Comparison of ENCODE assay signal across 11 mouse cellular contexts in genomic region chr3:94372038-94372437, GRCm38 (mm10). TPM values are rescaled to one million over a fixed set of nuclear protein-coding genes. Genes with fewer than 3 reads are reported as not detected.
DNase-seq lines count a peak whose midpoint lies in the region; ATAC-seq and TF ChIP-seq lines count a peak whose summit lies in the region.
"Had no signal": no experiment of that assay in that cellular context is flagged by ENCODE, and none has a peak within 500 bp of the region (broad histone marks: within the 10 kb centered on the region; RNA-seq: fewer than 3 reads in every experiment).

No protein-coding gene starts in this region.

- WGBS in heart, embryonic 11.5 days (ENCODE audit: insufficient replicate concordance) = 3% methylated on average over 3 of the region's 3 CpGs
- 6% methylated on average over 3 of the region's 3 CpGs for WGBS in lung, postnatal 0 days
- 0% methylated on average over 2 of the region's 3 CpGs for WGBS in limb, embryonic 14.5 days
- 5% methylated on average over 3 of the region's 3 CpGs for WGBS in stomach, postnatal 0 days

- H3K4me2 ChIP-seq in heart, embryonic 11.5 days = peak overlapping the region; percentile 56
- peak overlapping the region; percentile 46 for H3K4me2 ChIP-seq in lung, postnatal 0 days (replicated peaks; ENCODE audit: low read depth, low read length)
- H3K4me2 ChIP-seq in limb, embryonic 14.5 days (replicated peaks; ENCODE audit: low read depth, low read length, severe bottlenecking) = peak overlapping the region; percentile 21
- H3K4me2 ChIP-seq in stomach, postnatal 0 days (replicated peaks; ENCODE audit: low read depth) = peak overlapping the region; percentile 29; the same call in 1 of the 2 replicates

- no peak for TF ChIP-seq EP300 in lung, postnatal 0 days (IDR thresholded peaks at IDR 0.05)
- no peak for TF ChIP-seq EP300 in stomach, postnatal 0 days (optimal IDR thresholded peaks at IDR 0.05)

- intact Hi-C loops in heart, postnatal 36 days (cut with DNase I) = no loop called here

- H3K9ac ChIP-seq in heart, embryonic 11.5 days (ENCODE audit: low read depth, low read length) = 0 out of 2 replicates have a peak overlapping the region, but pooled peaks have one; percentile 49
- H3K9ac ChIP-seq in lung, postnatal 0 days (replicated peaks; ENCODE audit: low read depth) = no peak overlapping the region
- H3K9ac ChIP-seq in limb, embryonic 14.5 days (ENCODE audit: low read depth, low read length, severe bottlenecking) = no peak overlapping the region
- peak overlapping the region; percentile 18 for H3K9ac ChIP-seq in stomach, postnatal 0 days (ENCODE audit: low read length)

- peak overlapping the region; percentile 11; the same call in 1 of the 2 replicates for H3K4me3 ChIP-seq in heart, embryonic 11.5 days (ENCODE audit: low read depth, low read length)
- 0 out of 2 replicates have a peak overlapping the region, but pooled peaks have one; percentile 10 for H3K4me3 ChIP-seq in lung, postnatal 0 days (ENCODE audit: low read depth, low read length)
- H3K4me3 ChIP-seq in limb, embryonic 14.5 days (replicated peaks; ENCODE audit: low read length) = no peak overlapping the region
- no peak overlapping the region; the same call in 1 of the 2 replicates for H3K4me3 ChIP-seq in stomach, postnatal 0 days (ENCODE audit: low read depth, low read length)
- H3K4me3 ChIP-seq: erythroblast, embryonic 14.5 days had no signal

- DNase-seq in heart, postnatal 36 days = no peak
- no peak for DNase-seq in lung, postnatal 0 days (ENCODE audit: low spot score)
- no peak for DNase-seq in lung, postnatal 25 days (ENCODE audit: low spot score)
- DNase-seq in limb, embryonic 14.5 days (ENCODE audit: low spot score) = no peak
- no peak for DNase-seq in stomach, postnatal 0 days (ENCODE audit: low spot score)
- DNase-seq in thymus, postnatal 14 days = no peak
- no peak for DNase-seq in left cerebral cortex, adult 8-10 months (ENCODE audit: low spot score in 2 of 2)

- no peak for ATAC-seq in heart, embryonic 11.5 days (replicated peaks; ENCODE audit: insufficient number of reproducible peaks, low FRiP score, low TSS enrichment)
- no peak for ATAC-seq in lung, postnatal 0 days
- peak; percentile 17 for ATAC-seq in limb, embryonic 14.5 days (ENCODE audit: low FRiP score, low read depth)
- ATAC-seq in stomach, postnatal 0 days (ENCODE audit: low FRiP score, low TSS enrichment) = no peak

- TF ChIP-seq POLR2A in limb, embryonic 14.5 days (IDR thresholded peaks at IDR 0.05; ENCODE audit: borderline replicate concordance, extremely low read depth, insufficient read depth, insufficient read length) = no peak

- H3K27ac ChIP-seq in heart, embryonic 11.5 days (ENCODE audit: low read depth, low read length) = no peak overlapping the region
- H3K27ac ChIP-seq in lung, postnatal 0 days (ENCODE audit: low read length) = no peak overlapping the region
- H3K27ac ChIP-seq in limb, embryonic 14.5 days (replicated peaks; ENCODE audit: low read depth, low read length) = no peak overlapping the region
- peak overlapping the region; percentile 61; the same call in 1 of the 2 replicates for H3K27ac ChIP-seq in stomach, postnatal 0 days (replicated peaks)

- peaks cover 12% of the 10 kb centered on the region for H3K4me1 ChIP-seq in heart, embryonic 11.5 days (ENCODE audit: control insufficient read depth, insufficient read depth, low read length)
- no peaks in the 10 kb centered on the region for H3K4me1 ChIP-seq in lung, postnatal 0 days (ENCODE audit: insufficient read depth, low read depth, low read length)
- H3K4me1 ChIP-seq in limb, embryonic 14.5 days (ENCODE audit: control insufficient read depth, insufficient read depth, low read length) = peaks cover 29% of the 10 kb centered on the region
- H3K4me1 ChIP-seq in stomach, postnatal 0 days (replicated peaks; ENCODE audit: control insufficient read depth, insufficient read depth) = no peaks in the 10 kb centered on the region

- H3K27me3 ChIP-seq in heart, embryonic 11.5 days (ENCODE audit: control insufficient read depth, insufficient read depth, low read length) = peaks cover 18% of the 10 kb centered on the region
- H3K27me3 ChIP-seq in lung, postnatal 0 days (replicated peaks; ENCODE audit: insufficient read depth, low read length) = no peaks in the 10 kb centered on the region
- no peaks in the 10 kb centered on the region for H3K27me3 ChIP-seq in limb, embryonic 14.5 days (ENCODE audit: control insufficient read depth, insufficient read depth, low read length)
- no peaks in the 10 kb centered on the region for H3K27me3 ChIP-seq in stomach, postnatal 0 days (ENCODE audit: control insufficient read depth, insufficient read depth, low read length)

- H3K36me3 ChIP-seq in heart, embryonic 11.5 days (ENCODE audit: control insufficient read depth, insufficient read depth, low read length) = no peaks in the 10 kb centered on the region
- H3K36me3 ChIP-seq in lung, postnatal 0 days (ENCODE audit: insufficient read depth, low read length) = no peaks in the 10 kb centered on the region
- H3K36me3 ChIP-seq in limb, embryonic 14.5 days (ENCODE audit: control insufficient read depth, insufficient read depth, low read length) = no peaks in the 10 kb centered on the region
- H3K36me3 ChIP-seq in stomach, postnatal 0 days (ENCODE audit: control insufficient read depth, insufficient read depth, low read length) = no peaks in the 10 kb centered on the region

- no peak for TF ChIP-seq CTCF in lung, postnatal 0 days (IDR thresholded peaks at IDR 0.05)
- no peak for TF ChIP-seq CTCF in stomach, postnatal 0 days (IDR thresholded peaks at IDR 0.05; ENCODE audit: low read depth)

- H3K9me3 ChIP-seq in heart, embryonic 11.5 days (replicated peaks; ENCODE audit: control insufficient read depth, low read length) = no peaks in the 10 kb centered on the region
- no peaks in the 10 kb centered on the region for H3K9me3 ChIP-seq in lung, postnatal 0 days (ENCODE audit: low read length)
- no peaks in the 10 kb centered on the region for H3K9me3 ChIP-seq in limb, embryonic 14.5 days (ENCODE audit: control insufficient read depth, low read length)
- H3K9me3 ChIP-seq in stomach, postnatal 0 days (ENCODE audit: control insufficient read depth, low read length) = no peaks in the 10 kb centered on the region

RNA-seq across cellular contexts. Expression of gene Rorc, which starts 0.6 kb away (rescaled TPM):
- polyA plus RNA-seq in heart, embryonic 11.5 days (2014; fragmentation: Nextera tagmentation; extraction: Ambion mirVana) = 0.41 and 0.44 TPM in 2 replicates
- total RNA-seq in heart, postnatal 36 days (2021) = 10 to 100 TPM; 31.9 to 48.1 TPM
- polyA plus RNA-seq in lung, postnatal 0 days (2015; fragmentation: Nextera tagmentation; extraction: Ambion mirVana) = 5.6 and 7.4 TPM in 2 replicates
- polyA plus RNA-seq in limb, embryonic 14.5 days (2012; rRNA removed) = 2.3 and 3.0 TPM in 2 replicates
- polyA plus RNA-seq in limb, embryonic 14.5 days (2014; fragmentation: Nextera tagmentation; extraction: Ambion mirVana) = 2.2 and 2.3 TPM in 2 replicates
- 7.5 and 8.8 TPM in 2 replicates for polyA plus RNA-seq in stomach, postnatal 0 days (2015; fragmentation: Nextera tagmentation; extraction: Ambion mirVana)
- total RNA-seq in left cerebral cortex, adult 8-10 months (2022) = 1 to 10 TPM; 1.3 to 2.6 (median 2.0) TPM
- polyA plus RNA-seq: erythroblast, embryonic 14.5 days; neural tube, embryonic 11.5 days had no signal

RNA-seq across cellular contexts. Expression of gene C2cd4d, which starts 9.8 kb away (rescaled TPM):
- 0.59 and 0.89 TPM in 2 replicates for polyA plus RNA-seq in heart, embryonic 11.5 days (2014; fragmentation: Nextera tagmentation; extraction: Ambion mirVana)
- under 1 TPM in 1 of 2 experiments, not detected in 1; 0.27 TPM for total RNA-seq in heart, postnatal 36 days (2021)
- 0.29 and 0.76 TPM in 2 replicates for polyA plus RNA-seq in lung, postnatal 0 days (2015; fragmentation: Nextera tagmentation; extraction: Ambion mirVana)
- polyA plus RNA-seq in limb, embryonic 14.5 days (2012; rRNA removed) = 1.3 and 2.2 TPM in 2 replicates
- polyA plus RNA-seq in limb, embryonic 14.5 days (2014; fragmentation: Nextera tagmentation; extraction: Ambion mirVana) = 4.4 and 5.0 TPM in 2 replicates
- polyA plus RNA-seq in stomach, postnatal 0 days (2015; fragmentation: Nextera tagmentation; extraction: Ambion mirVana) = 0.82 and 1.5 TPM in 2 replicates
- under 1 TPM in 2 of 4 experiments, not detected in 2; 0.25 to 0.58 TPM for total RNA-seq in left cerebral cortex, adult 8-10 months (2022)
- polyA plus RNA-seq: erythroblast, embryonic 14.5 days had no signal

RNA-seq across cellular contexts. Expression of gene Lingo4, which starts 26.3 kb away (rescaled TPM):
- polyA plus RNA-seq in heart, embryonic 11.5 days (2014; fragmentation: Nextera tagmentation; extraction: Ambion mirVana) = not detected in 2 replicates
- total RNA-seq in heart, postnatal 36 days (2021) = under 1 TPM; 0.11 to 0.16 TPM
- polyA plus RNA-seq in lung, postnatal 0 days (2015; fragmentation: Nextera tagmentation; extraction: Ambion mirVana) = 0.26 and 0.42 TPM in 2 replicates
- 0.06 and 0.08 TPM in 2 replicates for polyA plus RNA-seq in limb, embryonic 14.5 days (2012; rRNA removed)
- polyA plus RNA-seq in limb, embryonic 14.5 days (2014; fragmentation: Nextera tagmentation; extraction: Ambion mirVana) = not detected in 2 replicates
- polyA plus RNA-seq in stomach, postnatal 0 days (2015; fragmentation: Nextera tagmentation; extraction: Ambion mirVana) = 0.42 TPM in 2 replicates
- 1 to 10 TPM in 3 of 4 experiments, under 1 TPM in 1; 0.97 to 1.2 (median 1.1) TPM for total RNA-seq in left cerebral cortex, adult 8-10 months (2022)
- polyA plus RNA-seq: erythroblast, embryonic 14.5 days had no signal

RNA-seq across cellular contexts. Expression of gene Them5, which starts 30.1 kb away (rescaled TPM):
- 0.17 TPM in 1 of 2 replicates, not detected in the other for polyA plus RNA-seq in heart, embryonic 11.5 days (2014; fragmentation: Nextera tagmentation; extraction: Ambion mirVana)
- total RNA-seq in heart, postnatal 36 days (2021) = not detected
- 2.9 and 3.2 TPM in 2 replicates for polyA plus RNA-seq in lung, postnatal 0 days (2015; fragmentation: Nextera tagmentation; extraction: Ambion mirVana)
- 10.5 and 17.8 TPM in 2 replicates for polyA plus RNA-seq in limb, embryonic 14.5 days (2012; rRNA removed)
- 49.3 and 73.5 TPM in 2 replicates for polyA plus RNA-seq in limb, embryonic 14.5 days (2014; fragmentation: Nextera tagmentation; extraction: Ambion mirVana)
- 126 and 146 TPM in 2 replicates for polyA plus RNA-seq in stomach, postnatal 0 days (2015; fragmentation: Nextera tagmentation; extraction: Ambion mirVana)
- total RNA-seq in left cerebral cortex, adult 8-10 months (2022) = not detected
- total RNA-seq: left cerebral cortex, postnatal 4 days had no signal
- polyA plus RNA-seq: erythroblast, embryonic 14.5 days had no signal

RNA-seq across cellular contexts. Expression of gene Tdrkh, which starts 41.0 kb away (rescaled TPM):
- polyA plus RNA-seq in heart, embryonic 11.5 days (2014; fragmentation: Nextera tagmentation; extraction: Ambion mirVana) = 8.4 and 8.7 TPM in 2 replicates
- total RNA-seq in heart, postnatal 36 days (2021) = 1 to 10 TPM; 4.0 to 5.1 TPM
- polyA plus RNA-seq in lung, postnatal 0 days (2015; fragmentation: Nextera tagmentation; extraction: Ambion mirVana) = 2.1 and 4.7 TPM in 2 replicates
- 1.5 and 2.8 TPM in 2 replicates for polyA plus RNA-seq in limb, embryonic 14.5 days (2012; rRNA removed)
- 7.4 and 8.3 TPM in 2 replicates for polyA plus RNA-seq in limb, embryonic 14.5 days (2014; fragmentation: Nextera tagmentation; extraction: Ambion mirVana)
- polyA plus RNA-seq in stomach, postnatal 0 days (2015; fragmentation: Nextera tagmentation; extraction: Ambion mirVana) = 3.8 and 4.0 TPM in 2 replicates
- 10 to 100 TPM; 38.3 to 42.1 (median 41.7) TPM for total RNA-seq in left cerebral cortex, adult 8-10 months (2022)

Comparison
In these comparisons a context has a peak if more than half of its experiments do, and no peak if none do; other contexts are left out.
1. H3K4me3 ChIP-seq: peak in heart, embryonic 11.5 days (single experiment) and lung, postnatal 0 days (single experiment); none in limb, embryonic 14.5 days (single experiment) and stomach, postnatal 0 days (single experiment).
2. H3K9ac ChIP-seq: peak in heart, embryonic 11.5 days (single experiment) and stomach, postnatal 0 days (single experiment); none in lung, postnatal 0 days (single experiment) and limb, embryonic 14.5 days (single experiment).
3. Peak in every context shown above with its lines, with median percentiles within 50 percentile points of each other: H3K4me2 ChIP-seq.